Comparison of ENCODE assay signal across 8 mouse cellular contexts in the genomic region with DNA sequence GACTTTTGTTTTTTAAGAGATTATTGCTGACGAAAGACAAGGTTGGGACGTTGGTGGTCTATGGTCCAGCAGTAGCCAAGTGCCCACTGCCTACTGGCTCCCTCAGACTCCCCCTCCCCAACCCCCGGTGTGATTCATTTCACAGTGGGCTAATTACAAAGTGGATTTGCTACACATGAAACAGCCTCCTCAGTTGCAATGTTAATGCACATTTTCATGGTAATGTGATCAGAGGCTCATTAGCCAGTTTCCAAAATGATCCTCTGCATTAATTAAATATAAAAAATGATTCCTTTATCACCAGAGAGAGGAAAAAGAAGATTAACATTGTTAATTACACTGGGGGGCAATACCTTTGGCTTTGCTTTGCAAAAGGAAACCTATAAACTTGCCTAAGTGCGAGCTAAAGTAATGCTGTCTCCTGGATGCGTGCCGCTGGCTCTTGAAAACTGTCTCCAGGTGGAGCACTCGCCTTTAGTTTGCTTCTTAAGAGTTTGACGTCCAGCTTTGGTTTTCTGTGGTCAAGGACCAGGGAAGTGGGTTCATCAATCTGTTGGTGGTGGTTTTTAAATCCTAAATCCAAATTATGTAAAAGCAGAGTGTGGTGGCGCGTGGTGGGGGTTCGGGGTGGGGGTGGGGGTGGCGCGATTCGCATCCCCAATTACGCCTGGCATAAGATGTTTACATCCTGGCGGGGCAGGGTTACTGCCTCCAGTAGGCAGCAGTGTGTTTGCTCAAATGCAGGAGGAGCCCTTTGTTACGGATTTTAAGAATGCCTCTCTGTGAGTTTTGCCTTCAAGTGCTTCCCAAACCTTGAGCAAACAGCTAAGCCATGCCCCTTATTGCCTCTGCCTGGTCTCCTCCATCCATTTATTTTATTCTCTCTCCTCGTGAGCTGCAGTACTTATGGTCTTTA.
A peak's percentile ranks its signal among the peaks of the same experiment; 100 is the strongest.
DNase-seq lines count a peak whose midpoint lies in the region; ATAC-seq and TF ChIP-seq lines count a peak whose summit lies in the region.

No protein-coding gene starts in this region.

- H3K36me3 ChIP-seq in forebrain, embryonic 15.5 days = no peaks in the 10 kb centered on the region
- no peaks in the 10 kb centered on the region for H3K36me3 ChIP-seq in kidney, postnatal 0 days (ENCODE audit: insufficient read depth, low read length)

- peak overlapping the region; percentile 49 for H3K9ac ChIP-seq in forebrain, embryonic 15.5 days (replicated peaks)
- no peak overlapping the region for H3K9ac ChIP-seq in kidney, postnatal 0 days (ENCODE audit: low read depth, low read length)

- under 1% methylated on average over 18 of the region's 18 CpGs for WGBS in forebrain, embryonic 15.5 days
- WGBS in kidney, postnatal 0 days = 3% methylated on average over 18 of the region's 18 CpGs

- ATAC-seq in forebrain, embryonic 15.5 days (replicated peaks) = peak; percentile 70
- no peak for ATAC-seq in kidney, postnatal 0 days (replicated peaks; ENCODE audit: low FRiP score, low read depth)
- no peak for ATAC-seq in erythroblast, adult 5-6 weeks (replicated peaks; ENCODE audit: low FRiP score, poor library complexity, severe bottlenecking)

- no peaks in the 10 kb centered on the region; the same call in 1 of the 2 replicates for H3K27me3 ChIP-seq in forebrain, embryonic 15.5 days
- no peaks in the 10 kb centered on the region for H3K27me3 ChIP-seq in kidney, postnatal 0 days (ENCODE audit: insufficient read depth, low read length)

- peaks cover 47% of the 10 kb centered on the region for H3K4me1 ChIP-seq in forebrain, embryonic 15.5 days
- H3K4me1 ChIP-seq in kidney, postnatal 0 days (replicated peaks; ENCODE audit: insufficient read depth, low read length) = peaks cover 9% of the 10 kb centered on the region; the same call in 1 of the 2 replicates

- intact Hi-C loops in left cerebral cortex, adult 2 months (cut with DNase I) = loop anchor here (2.0 to 10.0 kb wide), 3 partner anchors 404 to 618 kb away; no protein-coding TSS in a partner anchor

- peak overlapping the region; percentile 42 for H3K4me3 ChIP-seq in left cerebral cortex, adult 2 months
- H3K4me3 ChIP-seq in forebrain, embryonic 15.5 days = peak overlapping the region; percentile 38
- peak overlapping the region; percentile 16 for H3K4me3 ChIP-seq in kidney, postnatal 0 days (replicated peaks; ENCODE audit: low read depth, low read length)

- peak in 1 of 2 experiments; percentile 22 for DNase-seq in left cerebral cortex, adult 2 months (ENCODE audit: extremely low spot score in 1 of 2, low spot score in 2 of 2)
- DNase-seq in left cerebral cortex, adult 8-10 months (ENCODE audit: low spot score in 2 of 2) = no peak
- peak; percentile 65 for DNase-seq in embryo, embryonic 10.5 days (ENCODE audit: low spot score)
- DNase-seq in kidney, postnatal 0 days (ENCODE audit: low spot score) = peak; percentile 70
- peak; percentile 54 for DNase-seq in retina, postnatal 1 day
- no peak for DNase-seq in urinary bladder, postnatal 10 days (ENCODE audit: low spot score)

- peak overlapping the region; percentile 57 for H3K27ac ChIP-seq in left cerebral cortex, adult 2 months
- peak overlapping the region; percentile 71 for H3K27ac ChIP-seq in forebrain, embryonic 15.5 days (replicated peaks)
- no peak overlapping the region for H3K27ac ChIP-seq in kidney, postnatal 0 days

- H3K9me3 ChIP-seq in forebrain, embryonic 15.5 days = 0 out of 2 replicates have a peak, but pooled peaks cover 3% of the 10 kb centered on the region
- no peaks in the 10 kb centered on the region for H3K9me3 ChIP-seq in kidney, postnatal 0 days (replicated peaks; ENCODE audit: low read length)

- peak overlapping the region; percentile 66 for H3K4me2 ChIP-seq in forebrain, embryonic 15.5 days (replicated peaks)
- H3K4me2 ChIP-seq in kidney, postnatal 0 days (ENCODE audit: low read length) = peak overlapping the region; percentile 55

- TF ChIP-seq CTCF in left cerebral cortex, adult 2 months (IDR thresholded peaks at IDR 0.05) = peak; percentile 47
- peak; percentile 58 for TF ChIP-seq CTCF in kidney, postnatal 0 days (IDR thresholded peaks at IDR 0.05; ENCODE audit: low read depth)

Comparison
In these comparisons a context has a peak if more than half of its experiments do, and no peak if none do; other contexts are left out.
1. DNase-seq: peak in embryo, embryonic 10.5 days (single experiment), kidney, postnatal 0 days (single experiment) and retina, postnatal 1 day (single experiment); none in left cerebral cortex, adult 8-10 months (0 of 2) and urinary bladder, postnatal 10 days (single experiment).
2. Peak in every context shown above with its lines, with median percentiles within 50 percentile points of each other: H3K4me3 ChIP-seq.